Mouse (Mus musculus) stomach, postnatal 0 days (tissue): ENCODE measurements around the gene Tmem184b.

Experiments used
- CTCF ChIP-seq: IDR thresholded peaks from 2 replicates; pipeline ENCODE4 v1.5.1; 2016; ENCODE audit warnings: antibody characterized with exemption, low read depth, mild to moderate bottlenecking, moderate library complexity
- EP300 ChIP-seq: optimal IDR thresholded peaks from 2 replicates; pipeline ENCODE3; 2016; ENCODE audit warnings: antibody characterized with exemption

- TF ChIP-seq EP300 (no peak), CTCF (no peak)
These were observed 26.2 kb upstream of the Tmem184b start for GRCm38 (mm10) chr15:79429527-79429926.
